Mouse (Mus musculus): ENCODE results near the gene Gatc.

DNA sequence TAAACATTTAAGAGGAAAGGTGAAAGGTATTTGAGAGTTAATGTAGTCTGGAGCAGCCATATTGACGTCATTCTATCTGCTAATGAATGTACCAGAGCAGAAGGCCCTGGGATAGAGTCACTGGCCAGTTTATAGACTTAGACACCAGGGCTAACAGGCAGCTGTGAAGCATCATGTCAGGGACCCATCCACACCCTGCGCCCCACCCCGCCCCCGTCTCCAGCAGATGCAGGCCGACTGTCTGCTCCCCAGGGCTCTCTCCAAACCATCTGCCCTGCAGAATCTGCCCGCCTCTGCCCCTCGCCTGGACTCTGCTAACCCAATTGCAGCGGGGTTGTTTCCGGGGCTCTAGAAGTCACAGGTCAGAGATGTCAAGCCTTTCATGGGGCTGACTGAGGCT is 30.8 kb upstream of the Gatc start:
- TF ChIP-seq EP300 (IDR thresholded peaks at IDR 0.05; ENCODE audit: low read depth) (no peak), CTCF (IDR thresholded peaks at IDR 0.05; ENCODE audit: low read depth) (no peak)
